Mouse (Mus musculus) embryo, embryonic 10 days (tissue): ENCODE results near the gene Prss12.
"Not testable (repeated sequence)": the region's sequence is repeated elsewhere in the genome, so short reads cannot be mapped to it uniquely, and the experiment has no call there.

Experiments
- DNase-seq: peaks from one replicate; pipeline ENCODE4 v3.0.0-alpha.2; 2015; ENCODE audit warnings: low spot score

Gene Prss12

GRCm38 (mm10) chr3:123476833-123477232 lies 30.1 kb downstream of the Prss12 start:
- no peak for DNase-seq

GRCm38 (mm10) chr3:123481266-123481665 lies 34.6 kb downstream of the Prss12 start:
- DNase-seq = no peak

DNA sequence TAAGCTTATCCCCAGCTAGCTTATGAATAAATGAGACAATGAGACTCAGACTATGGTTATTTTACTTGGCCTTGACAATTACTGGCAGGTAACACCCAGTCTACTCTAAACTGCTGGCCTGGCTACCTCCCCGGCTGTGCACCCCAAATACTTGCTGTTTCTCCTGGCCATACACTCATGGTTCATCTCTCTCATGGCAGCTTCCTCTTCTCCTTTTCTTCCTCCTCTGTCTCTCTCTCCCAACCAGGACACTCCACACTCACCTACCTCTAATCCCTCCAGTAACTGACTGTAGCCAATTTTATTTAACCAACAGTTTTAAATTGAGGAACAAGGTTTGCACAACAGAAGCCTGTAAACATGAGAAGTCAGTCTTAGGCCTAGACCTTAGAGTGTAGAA lies 45.1 kb downstream of the Prss12 start:
- no peak for DNase-seq

DNA sequence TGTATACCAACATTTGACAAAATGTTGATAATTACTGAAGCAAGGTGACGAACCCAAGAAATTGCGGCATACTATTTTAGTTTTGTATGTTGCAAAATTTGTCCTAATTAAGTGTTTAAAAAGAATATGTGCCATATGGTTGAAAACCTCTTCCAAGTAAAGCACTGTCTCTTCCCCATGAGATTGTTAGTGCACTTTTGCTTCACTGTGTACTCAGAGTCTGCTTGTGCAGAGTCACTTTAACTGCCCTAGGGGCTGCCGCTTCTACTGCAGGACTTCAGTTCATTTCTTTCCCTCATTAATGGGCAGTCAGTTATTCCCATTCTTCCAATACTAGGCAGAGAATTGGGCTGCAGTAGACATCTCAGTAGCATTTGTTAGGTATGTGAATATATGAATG lies 46.5 kb downstream of the Prss12 start:
- no peak for DNase-seq

DNA sequence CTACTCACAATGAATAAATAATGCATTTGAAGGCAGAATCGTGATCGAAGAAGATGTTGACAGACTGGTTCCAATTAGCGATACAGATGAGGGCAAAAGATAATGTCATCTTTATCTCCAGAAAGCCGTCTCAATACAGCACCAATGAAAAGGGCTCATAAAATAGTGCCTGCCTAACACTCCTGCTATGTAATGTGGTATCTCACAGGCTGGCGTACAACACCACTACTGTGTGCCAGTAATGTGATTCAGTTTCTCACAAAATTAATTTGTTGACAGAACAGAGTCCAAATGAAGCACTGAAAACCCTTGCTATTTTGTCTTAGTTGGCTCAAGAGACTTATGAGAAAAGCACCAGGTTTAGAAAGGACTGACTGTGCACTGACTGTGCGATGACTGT lies 48.4 kb downstream of the Prss12 start:
- no peak for DNase-seq

- no peak for DNase-seq
Measured at GRCm38 (mm10) chr3:123498787-123499186, 52.1 kb downstream of the Prss12 start.

DNA sequence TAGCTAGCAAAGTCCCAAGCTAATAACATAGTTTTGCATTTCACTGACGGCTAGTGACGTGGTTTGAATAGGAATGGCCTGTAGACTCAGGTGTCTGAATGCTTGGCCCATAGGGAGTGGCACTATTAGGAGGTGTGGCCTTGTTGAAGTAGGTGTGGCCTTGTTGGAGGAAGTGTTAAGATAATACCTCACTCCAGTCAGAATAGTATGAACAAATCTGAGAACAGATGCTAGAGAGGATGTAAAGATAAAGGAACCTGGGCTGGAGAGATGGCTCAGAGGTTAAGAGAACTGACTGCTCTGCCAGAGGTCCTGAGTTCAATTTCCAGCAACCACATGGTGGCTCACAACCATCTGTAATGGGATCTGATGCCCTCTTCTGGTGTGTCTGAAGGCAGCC lies 55.1 kb downstream of the Prss12 start:
- DNase-seq = not testable (repeated sequence)

DNA sequence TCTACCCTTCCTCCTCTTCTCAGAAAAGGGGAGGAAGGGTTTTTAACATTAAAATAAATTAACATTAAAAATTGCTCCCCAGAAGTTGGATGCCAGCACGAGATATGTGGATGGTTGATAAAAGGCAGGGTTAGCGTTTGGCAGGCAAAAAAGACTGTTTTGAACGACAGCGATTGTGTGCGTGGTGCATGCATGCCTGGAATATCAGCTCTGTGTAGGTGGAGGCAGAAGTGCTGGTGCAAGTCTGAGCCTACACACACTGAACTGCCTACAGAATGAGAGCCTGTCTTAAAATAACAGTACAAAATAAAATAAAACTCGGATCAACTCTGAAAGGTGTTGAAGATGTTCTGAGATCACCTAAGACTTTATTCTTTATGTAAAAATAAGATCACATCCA lies 57.2 kb downstream of the Prss12 start:
- DNase-seq = no peak

- DNase-seq = peak; percentile 32
Measured at GRCm38 (mm10) chr3:123504783-123505182, 58.1 kb downstream of the Prss12 start.

DNA sequence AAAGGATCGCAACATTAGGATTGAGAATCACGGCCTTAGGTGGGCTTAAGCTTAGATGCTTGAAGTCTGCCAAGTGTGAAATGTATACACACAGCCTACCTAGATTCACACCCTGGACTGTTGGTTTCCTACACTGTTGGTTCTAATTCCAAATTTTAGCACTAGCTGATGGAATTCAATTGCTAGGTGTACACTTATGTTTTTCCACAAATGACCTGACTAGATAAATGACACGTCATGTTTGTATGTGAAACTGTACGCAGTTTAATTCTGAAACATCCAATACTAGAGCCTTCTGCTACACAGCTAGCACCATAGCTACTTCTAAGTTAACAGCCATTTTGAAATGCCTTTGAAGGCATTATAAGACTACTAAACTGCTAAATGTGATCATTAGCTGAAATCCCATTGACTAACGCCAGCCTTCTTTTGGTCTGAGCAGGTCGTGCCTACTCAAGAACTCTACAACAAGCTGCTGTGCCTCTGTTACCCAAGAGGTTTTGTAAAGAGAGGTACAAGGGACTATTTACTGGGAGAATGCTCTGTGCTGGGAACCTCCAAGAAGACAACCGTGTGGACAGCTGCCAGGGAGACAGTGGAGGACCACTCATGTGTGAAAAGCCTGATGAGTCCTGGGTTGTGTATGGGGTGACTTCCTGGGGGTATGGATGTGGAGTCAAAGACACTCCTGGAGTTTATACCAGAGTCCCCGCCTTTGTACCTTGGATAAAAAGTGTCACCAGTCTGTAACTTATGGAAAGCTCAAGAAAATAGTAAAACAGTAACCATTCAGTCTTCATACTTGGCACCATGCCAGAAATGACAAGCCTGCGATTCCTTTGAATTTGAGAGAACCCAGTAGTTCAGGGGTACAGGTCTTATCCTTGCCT lies 59.3 kb downstream of the Prss12 start:
- peak; percentile 32 for DNase-seq

- DNase-seq = peak; percentile 80
Measured at GRCm38 (mm10) chr3:123506699-123507662, 60.3 kb downstream of the Prss12 start.

DNA sequence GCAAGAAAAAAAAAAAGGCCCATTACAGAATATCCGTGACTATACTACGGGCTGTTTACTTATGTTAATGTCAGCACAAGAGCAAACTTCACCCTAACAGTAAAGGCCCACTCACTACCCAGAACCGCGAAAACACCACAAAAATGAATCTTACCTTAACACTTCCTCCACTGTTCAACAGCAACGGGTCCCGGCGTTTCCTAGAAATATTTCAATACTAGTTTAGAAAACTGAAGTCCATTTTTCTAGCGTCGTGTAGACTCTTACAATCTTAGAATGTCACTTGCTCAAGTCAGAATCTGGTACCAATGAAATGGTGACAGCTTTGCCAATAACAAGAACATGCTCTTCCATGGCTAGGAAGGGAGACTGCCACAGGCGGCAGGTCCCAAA lies 60.9 kb downstream of the Prss12 start:
- DNase-seq = no peak

- DNase-seq = peak; percentile 99
Measured at GRCm38 (mm10) chr3:123508056-123508674, 61.5 kb downstream of the Prss12 start.

- DNase-seq = peak; percentile 62
Measured at GRCm38 (mm10) chr3:123508675-123509376, 62.1 kb downstream of the Prss12 start.

DNA sequence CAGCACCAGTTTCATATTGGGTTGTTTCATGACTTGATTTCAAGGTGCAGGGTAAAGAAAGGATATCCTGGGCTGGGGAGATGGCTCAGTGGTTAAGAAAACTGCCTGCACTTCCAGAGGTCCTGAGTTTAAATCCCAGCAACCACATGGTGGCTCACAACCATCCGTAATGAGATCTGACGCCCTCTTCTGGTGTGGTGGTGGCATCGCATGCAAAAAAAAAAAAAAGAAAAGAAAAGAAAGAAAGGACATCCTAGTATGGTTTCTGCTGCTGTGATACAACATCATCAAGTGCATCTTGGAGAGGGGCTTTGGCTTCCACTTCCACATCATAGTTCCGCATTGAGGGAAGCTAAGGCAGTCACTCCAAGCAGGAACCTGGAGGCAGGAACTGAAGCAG lies 65.1 kb downstream of the Prss12 start:
- no peak for DNase-seq

DNA sequence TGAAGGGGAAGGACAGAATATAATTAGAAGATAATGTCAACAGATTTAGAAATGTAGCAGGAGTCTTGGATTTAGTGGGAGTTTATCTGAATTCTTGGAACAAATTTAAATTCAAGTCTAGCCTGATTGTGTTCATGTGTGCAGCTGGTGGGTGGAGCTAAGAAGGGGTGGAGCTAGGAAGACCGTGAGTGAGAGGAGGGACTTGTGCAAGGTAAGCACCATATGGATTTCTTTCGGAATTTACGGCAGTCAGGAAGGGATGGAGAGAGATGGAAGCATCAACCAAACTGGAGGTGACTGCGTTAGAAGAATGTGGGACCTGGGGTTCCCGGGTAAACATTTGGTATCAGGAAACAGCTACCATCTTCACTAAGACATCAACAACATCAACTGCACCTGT lies 68.2 kb downstream of the Prss12 start:
- DNase-seq = no peak

DNA sequence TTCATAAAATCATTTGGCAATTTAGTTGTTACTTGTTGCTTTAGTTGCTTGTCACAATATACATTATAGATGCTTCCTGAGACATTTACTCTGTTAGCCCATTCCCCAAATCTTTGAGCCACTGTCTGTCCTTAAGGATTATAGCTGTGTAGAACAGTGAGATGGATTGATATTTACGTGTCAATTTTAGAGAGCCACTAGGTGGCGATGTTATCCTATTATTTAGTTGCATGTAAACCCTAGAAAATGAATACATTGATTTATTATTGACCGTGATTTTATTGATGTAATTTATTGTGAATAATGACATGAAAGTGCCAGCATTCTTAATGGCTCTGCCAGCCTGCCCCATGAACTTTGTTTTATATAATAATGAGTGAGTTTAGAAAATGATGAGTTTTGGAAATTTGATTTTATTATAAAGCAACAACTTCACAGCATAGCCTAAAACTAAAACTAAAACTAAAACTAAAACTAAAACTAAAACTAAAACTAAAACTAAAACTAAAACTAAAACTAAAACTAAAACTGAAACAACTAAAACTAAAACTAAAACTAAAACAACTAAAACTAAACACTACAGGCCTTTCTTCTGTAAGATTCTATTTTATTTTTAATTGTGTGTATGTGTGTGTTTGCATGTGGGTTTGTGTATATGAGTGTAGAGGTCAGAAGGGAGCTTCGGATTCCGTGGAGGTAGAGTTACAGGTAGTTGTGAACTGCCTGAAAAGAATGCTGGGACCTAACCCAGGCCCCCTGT lies 69.1 kb downstream of the Prss12 start:
- DNase-seq = peak; percentile 72

DNA sequence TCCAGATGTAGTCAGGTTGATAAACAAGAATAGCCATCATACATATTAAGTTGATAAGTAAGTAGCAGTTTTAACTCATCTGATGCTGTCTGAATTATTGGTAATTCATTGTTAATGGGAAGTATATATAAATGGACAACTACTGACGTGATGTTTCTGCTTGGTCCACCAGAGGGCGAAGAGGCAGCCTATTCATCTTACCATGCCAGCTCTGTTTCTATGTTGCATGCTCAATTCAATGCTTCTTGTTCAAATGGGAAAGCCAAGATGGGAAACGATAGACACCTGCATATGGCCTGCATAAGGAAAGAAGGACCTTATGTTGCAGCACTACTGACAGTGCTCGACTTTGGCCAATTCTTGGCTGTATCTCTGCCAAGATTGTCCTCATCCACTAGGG lies 70.1 kb downstream of the Prss12 start:
- peak; percentile 73 for DNase-seq

DNA sequence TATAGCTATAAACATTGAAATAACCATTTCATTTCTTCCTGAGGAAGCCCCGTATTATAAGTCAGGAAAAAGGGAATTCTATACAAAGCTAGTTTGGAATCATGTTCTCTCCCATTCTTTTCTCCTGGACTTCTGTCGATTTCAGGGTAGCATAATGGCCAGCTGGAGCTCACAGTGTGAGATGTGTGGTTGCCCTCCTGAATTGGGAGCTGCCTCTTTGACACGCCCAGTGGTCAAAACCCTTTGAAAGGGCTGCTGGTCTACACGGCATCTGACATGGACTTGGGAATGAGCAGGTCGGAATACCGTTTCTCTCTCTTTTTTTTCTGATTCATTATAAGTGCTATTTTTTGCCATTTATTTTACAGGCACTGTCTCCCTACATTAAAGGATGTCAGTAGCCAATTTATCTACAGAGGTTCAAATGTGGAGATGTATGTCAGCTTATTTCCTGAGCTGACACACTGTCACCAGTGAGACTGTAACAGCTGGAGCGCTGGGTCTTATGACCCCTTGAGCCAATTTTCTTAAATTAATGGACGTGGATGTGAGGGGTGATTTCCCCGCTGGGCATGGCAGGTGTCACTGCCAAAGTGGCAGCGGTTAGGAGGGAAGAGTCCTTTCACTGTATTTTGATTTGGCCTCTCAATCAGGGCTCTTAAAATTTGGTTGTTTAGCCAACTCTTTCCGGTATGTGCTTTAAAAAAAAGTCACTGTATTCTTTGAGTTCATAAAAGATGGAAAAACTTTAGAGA lies 79.8 kb downstream of the Prss12 start:
- peak; percentile 21 for DNase-seq

- no peak for DNase-seq
Measured at GRCm38 (mm10) chr3:123527806-123528507, 81.2 kb downstream of the Prss12 start.
